Mouse (Mus musculus): ENCODE data around the gene Tspan12.

DNA sequence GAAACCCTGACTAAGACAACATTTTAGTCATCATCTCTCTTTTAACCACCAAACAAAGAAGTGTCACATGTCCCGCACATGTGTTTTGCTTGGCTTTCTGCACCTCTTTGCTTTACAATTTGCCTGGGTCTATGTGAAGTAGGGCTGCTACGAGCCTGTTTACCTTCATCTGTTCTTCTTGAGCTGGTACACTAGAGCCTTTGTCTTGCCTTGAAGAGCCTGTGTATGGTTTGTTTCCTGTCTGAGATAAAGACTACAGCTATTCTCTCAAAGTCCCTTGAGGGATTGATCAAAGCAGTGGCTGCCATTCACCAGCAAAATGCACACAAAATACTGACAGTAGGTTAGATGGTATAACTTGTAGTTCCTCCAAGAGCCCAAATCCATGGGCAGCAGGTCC is 62.3 kb downstream of the Tspan12 start:
- TF ChIP-seq CTCF (IDR thresholded peaks at IDR 0.05; ENCODE audit: low read depth, low read length) (no peak), POLR2A (IDR thresholded peaks at IDR 0.05; ENCODE audit: extremely low read depth, insufficient read depth, low read length) (no peak)
